Mouse (Mus musculus) embryonic facial prominence, embryonic 10.5 days (tissue): ENCODE results near the gene Stard3. TPM values are rescaled to one million over a fixed set of nuclear protein-coding genes. Genes with fewer than 3 reads are reported as not detected.

Experiments
- DNase-seq: peaks from one replicate; pipeline ENCODE4 v3.0.0-alpha.2; 2017; ENCODE audit warnings: low spot score
- H3K27ac ChIP-seq: fragments of 300-500 bp; sonication (generic); replicated peaks from 2 replicates; pipeline ENCODE4 v1.5.1; 2016; ENCODE audit warnings: mild to moderate bottlenecking
- H3K27me3 ChIP-seq: fragments of 300-500 bp; sonication (generic); replicated peaks from 2 replicates; pipeline ENCODE4 v1.6.1; 2016; ENCODE audit warnings: low read depth, mild to moderate bottlenecking; ENCODE audit not compliant: poor library complexity, severe bottlenecking
- H3K36me3 ChIP-seq: fragments of 300-500 bp; sonication (generic); replicated peaks from 2 replicates; pipeline ENCODE4 v1.6.1; 2016; ENCODE audit warnings: mild to moderate bottlenecking, moderate library complexity
- H3K4me1 ChIP-seq: fragments of 300-500 bp; sonication (generic); 2 replicates; pipeline ENCODE4 v1.6.1; 2016
- H3K4me3 ChIP-seq: fragments of 300-500 bp; sonication (generic); 2 replicates; pipeline ENCODE4 v1.5.1; 2016; ENCODE audit warnings: mild to moderate bottlenecking, moderate library complexity
- H3K9me3 ChIP-seq: fragments of 300-500 bp; sonication (generic); 2 replicates; pipeline ENCODE4 v1.6.1; 2016; ENCODE audit warnings: mild to moderate bottlenecking
- WGBS: fragments of 180-500 bp; shearing (Covaris S2); methylation state at CpG from one replicate; pipeline ENCODE4 v1.1.7; 2016; 5-methylcytosine and 5-hydroxymethylcytosine counted together
- polyA plus RNA-seq: library from polyadenylated mRNA; unstranded; fragments of >200 nt; fragmentation: Nextera tagmentation; extraction: Ambion mirVana; gene quantifications from 2 replicates; pipeline ENCODE4 v1.2.1, GENCODE M21; 2016

Gene Stard3
- polyA plus RNA-seq, 1 experiment from 2014 or later, result 40.8 TPM

DNA sequence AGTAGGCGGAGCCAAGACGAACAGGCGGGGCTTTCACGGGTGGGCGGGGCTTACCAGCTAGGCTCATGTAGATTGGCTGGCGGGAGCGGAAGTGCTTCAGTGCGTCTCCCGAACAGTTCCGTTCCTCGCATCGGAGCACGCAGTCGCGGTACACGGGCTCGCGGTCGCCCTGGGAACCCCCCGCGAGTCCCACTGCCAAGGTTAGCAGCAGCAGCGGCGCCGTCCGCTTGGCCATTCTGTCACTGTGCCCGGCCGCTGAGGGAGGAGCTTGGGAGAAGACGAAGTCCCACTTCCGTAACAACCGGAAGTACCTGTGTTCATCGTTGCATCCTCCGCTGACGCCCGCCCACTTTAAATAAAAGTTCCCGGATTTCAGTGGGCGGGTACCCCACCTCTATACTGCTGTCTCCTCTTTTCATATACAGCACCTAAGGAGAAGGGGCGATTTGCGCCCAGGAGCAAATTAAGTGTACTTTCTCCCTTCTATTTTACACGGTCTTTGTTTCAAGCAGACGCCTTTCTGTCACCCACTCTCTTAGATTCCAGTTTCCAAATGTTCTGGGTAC is 42.1 kb downstream of the Stard3 start, which contains the start of gene Pgap3:
TSS of gene Pgap3 (minus strand) at position 330 of the 566 bp plus-strand sequence.
- H3K27ac ChIP-seq, result peak within 1 kb of the TSS; percentile 98
- under 1% methylated on average over 40 of the region's 40 CpGs for WGBS
- DNase-seq, result peak; percentile 93
- no peaks in the 10 kb centered on the region for H3K9me3 ChIP-seq
- no peaks in the 10 kb centered on the region for H3K27me3 ChIP-seq
- H3K4me3 ChIP-seq, result peak within 1 kb of the TSS; percentile 88
- peaks cover 16% of the 10 kb centered on the region for H3K4me1 ChIP-seq
- H3K36me3 ChIP-seq, result no peaks in the 10 kb centered on the region

DNA sequence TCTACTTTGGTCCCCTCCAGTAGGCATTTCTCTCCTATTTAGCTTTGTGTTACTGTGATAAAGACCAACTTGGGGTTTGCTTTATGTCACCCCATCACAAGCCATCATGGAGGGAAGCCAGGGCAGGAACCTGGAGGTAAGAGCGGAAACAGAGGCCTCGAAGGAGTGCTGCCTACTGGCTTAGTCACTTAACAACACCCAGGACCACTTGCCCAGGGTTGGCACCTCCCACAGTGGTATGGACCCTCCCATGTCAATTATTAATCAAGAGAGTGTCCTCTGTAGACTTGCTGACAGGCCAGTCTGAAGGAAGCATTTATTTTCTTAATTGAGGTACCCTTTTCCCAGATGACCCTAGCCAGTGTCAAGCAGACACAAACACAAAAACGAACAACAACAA is 42.6 kb downstream of the Stard3 start:
- H3K4me3 ChIP-seq, result peak overlapping the region; percentile 88
- no peaks in the 10 kb centered on the region for H3K9me3 ChIP-seq
- H3K4me1 ChIP-seq, result peaks cover 16% of the 10 kb centered on the region
- whole genome bisulfite sequencing, result 62% methylated on average over 3 of the region's 3 CpGs
- H3K27ac ChIP-seq, result peak overlapping the region; percentile 98
- no peaks in the 10 kb centered on the region for H3K27me3 ChIP-seq
- no peak for DNase-seq
- no peaks in the 10 kb centered on the region for H3K36me3 ChIP-seq

DNA sequence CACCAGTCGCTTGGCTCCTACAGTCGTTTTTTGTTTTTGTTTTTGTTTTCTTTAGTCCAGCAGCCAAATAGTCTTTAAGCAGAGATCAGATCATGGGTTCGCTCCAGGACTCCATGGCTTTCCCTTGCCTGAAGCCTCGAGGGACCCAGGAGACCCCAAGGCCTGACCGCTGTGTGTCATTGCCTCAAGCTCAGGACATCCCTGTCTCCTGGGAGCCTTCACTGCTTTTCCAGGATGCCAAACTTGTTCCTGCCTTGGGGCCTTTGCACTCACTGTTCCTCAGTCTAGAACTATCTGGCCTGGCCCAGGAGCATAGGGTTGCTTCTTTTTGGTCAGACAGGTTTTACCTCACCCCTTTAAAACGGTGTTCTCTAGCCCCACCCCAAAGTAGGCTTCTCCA is 48.5 kb downstream of the Stard3 start:
- Histone ChIP-seq H3K9me3 (no peaks in the 10 kb centered on the region), H3K36me3 (no peaks in the 10 kb centered on the region), H3K27ac (no peak overlapping the region), H3K4me1 (peaks cover 20% of the 10 kb centered on the region), H3K27me3 (peaks cover 22% of the 10 kb centered on the region), H3K4me3 (no peak overlapping the region)
- WGBS, result 68% methylated on average over 6 of the region's 6 CpGs
- no peak for DNase-seq

DNA sequence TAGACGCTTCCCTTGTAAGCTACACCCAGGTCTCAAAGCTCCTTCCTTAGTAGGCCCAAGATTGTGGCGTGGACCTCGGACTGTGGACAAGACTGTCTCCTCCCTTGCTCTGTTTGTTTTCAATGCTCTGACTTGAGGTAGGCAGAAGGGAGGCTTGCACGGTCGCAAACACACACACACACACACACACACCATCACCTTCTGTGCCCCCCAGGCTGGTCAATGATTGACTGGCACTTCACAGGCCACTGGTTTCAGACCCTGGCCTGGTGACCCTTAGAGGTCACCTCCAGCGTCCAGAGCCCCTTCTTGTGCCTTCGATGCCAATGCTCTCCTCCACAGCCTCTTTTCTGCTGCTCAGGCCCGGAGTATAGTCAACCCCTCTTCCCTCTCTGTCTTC is 50.7 kb downstream of the Stard3 start:
- no peak for DNase-seq
- H3K27ac ChIP-seq, result peak overlapping the region; percentile 74
- peak overlapping the region; percentile 38 for H3K4me3 ChIP-seq
- peaks cover 41% of the 10 kb centered on the region for H3K4me1 ChIP-seq
- 38% methylated on average over 8 of the region's 8 CpGs for WGBS
- peaks cover 28% of the 10 kb centered on the region for H3K27me3 ChIP-seq
- no peaks in the 10 kb centered on the region for H3K36me3 ChIP-seq
- H3K9me3 ChIP-seq, result no peaks in the 10 kb centered on the region

DNA sequence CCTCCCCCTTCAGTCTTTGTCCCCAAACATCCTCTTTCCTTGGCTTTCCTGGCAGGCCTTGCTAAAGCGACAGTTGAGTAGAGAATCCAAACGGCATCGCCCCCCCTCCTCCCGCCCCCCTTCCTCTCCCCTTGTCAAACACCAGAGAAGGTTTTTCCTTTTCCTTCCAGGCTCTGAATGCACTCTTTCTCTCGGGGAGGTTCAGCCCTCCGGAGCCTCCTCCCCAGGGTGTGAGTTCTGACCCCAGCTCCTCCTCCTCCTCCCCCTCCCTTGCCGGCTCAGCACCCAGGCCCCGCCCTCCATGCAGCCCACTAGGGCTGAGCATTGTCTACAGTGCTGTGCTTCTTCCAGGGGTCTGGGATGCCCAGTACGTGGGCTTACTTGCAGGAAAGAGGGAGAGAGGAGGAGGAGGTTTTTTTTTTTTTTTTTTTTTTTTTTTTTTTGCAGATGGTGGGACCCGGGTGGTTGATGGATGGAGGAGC is 51.2 kb downstream of the Stard3 start:
- Histone ChIP-seq H3K36me3 (no peaks in the 10 kb centered on the region), H3K4me3 (peak overlapping the region; percentile 38), H3K27ac (peak overlapping the region; percentile 74), H3K9me3 (no peaks in the 10 kb centered on the region), H3K27me3 (peaks cover 33% of the 10 kb centered on the region), H3K4me1 (peaks cover 46% of the 10 kb centered on the region)
- DNase-seq, result peak; percentile 75
- 3% methylated on average over 10 of the region's 10 CpGs for WGBS

DNA sequence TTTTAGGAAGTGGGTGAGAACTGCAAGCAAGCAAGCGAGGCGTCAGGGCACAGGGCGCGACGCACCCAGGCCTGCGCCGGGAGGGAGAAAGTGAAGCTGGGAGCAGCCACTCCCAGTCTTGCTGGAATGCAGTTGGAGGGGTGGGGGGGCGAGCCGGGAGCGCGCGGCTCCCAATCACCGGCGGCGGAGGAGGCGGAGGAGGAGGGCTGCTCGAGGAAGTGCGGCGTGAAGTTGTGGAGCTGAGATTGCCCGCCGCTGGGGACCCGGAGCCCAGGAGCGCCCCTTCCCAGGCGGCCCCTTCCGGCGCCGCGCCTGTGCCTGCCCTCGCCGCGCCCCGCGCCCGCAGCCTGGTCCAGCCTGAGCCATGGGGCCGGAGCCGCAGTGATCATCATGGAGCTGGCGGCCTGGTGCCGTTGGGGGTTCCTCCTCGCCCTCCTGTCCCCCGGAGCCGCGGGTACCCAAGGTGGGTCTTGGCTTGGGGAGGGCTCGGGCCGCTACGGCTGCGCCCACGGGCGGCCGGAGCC is 54.2 kb downstream of the Stard3 start, which contains the start of gene Erbb2:
TSS of gene Erbb2 (plus strand) at position 198 of the 524 bp plus-strand sequence.
- DNase-seq, result peak; percentile 93
- H3K4me3 ChIP-seq, result peak within 1 kb of the TSS; percentile 96
- under 1% methylated on average over 49 of the region's 49 CpGs for WGBS
- H3K9me3 ChIP-seq, result no peaks in the 10 kb centered on the region
- H3K27ac ChIP-seq, result peak within 1 kb of the TSS; percentile 93
- H3K27me3 ChIP-seq, result peaks cover 43% of the 10 kb centered on the region
- H3K36me3 ChIP-seq, result peaks cover 10% of the 10 kb centered on the region
- H3K4me1 ChIP-seq, result peaks cover 64% of the 10 kb centered on the region

DNA sequence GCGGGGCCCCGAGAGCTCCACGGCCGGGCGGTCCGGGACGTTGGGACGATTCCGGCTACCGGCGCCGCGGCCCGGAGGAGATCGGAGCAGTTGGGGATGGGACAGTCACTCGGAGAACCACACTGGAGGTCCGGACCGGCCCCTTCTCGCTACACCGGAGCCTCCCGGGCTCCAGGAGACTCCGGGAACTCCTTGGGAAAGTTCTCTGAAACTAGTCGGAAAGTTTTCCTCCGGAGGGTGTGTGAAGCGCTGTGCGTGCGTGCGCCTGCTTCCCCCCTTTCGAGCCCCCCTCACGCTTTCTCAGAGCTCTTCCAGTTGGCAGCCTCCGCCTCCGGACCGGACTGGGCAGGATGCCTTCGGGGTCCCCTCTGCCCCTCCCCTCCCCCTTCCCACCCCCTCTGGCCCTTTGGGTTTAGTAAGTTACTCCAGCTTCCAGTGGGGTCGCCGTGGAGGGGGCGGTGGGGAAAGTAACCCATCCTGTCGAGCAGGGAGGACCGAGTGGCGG is 54.7 kb downstream of the Stard3 start:
- Histone ChIP-seq H3K4me3 (peak overlapping the region; percentile 96), H3K9me3 (no peaks in the 10 kb centered on the region), H3K27me3 (peaks cover 43% of the 10 kb centered on the region), H3K27ac (peak overlapping the region; percentile 93), H3K4me1 (peaks cover 64% of the 10 kb centered on the region), H3K36me3 (peaks cover 10% of the 10 kb centered on the region)
- peak; percentile 75 for DNase-seq
- under 1% methylated on average over 40 of the region's 40 CpGs for WGBS

DNA sequence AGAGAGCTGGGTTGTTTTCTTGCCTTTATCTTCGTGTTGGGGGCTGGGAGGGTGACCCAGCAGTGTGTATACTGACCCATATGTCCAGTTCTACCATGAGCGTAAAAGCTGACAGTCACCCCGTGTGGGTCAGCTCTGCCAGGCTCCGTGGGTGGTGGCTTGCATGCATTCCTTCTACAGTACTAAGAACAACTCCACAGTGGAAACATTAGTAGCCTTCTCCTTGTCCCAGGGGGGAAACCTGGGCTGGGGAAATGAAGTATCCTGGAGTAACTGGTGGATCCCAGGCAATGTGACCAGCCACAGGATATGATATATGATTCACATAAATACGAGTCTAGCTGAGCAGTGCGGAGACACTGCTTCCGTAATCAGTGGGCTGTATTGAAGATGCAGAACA is 55.6 kb downstream of the Stard3 start:
- peaks cover 16% of the 10 kb centered on the region for H3K36me3 ChIP-seq
- H3K27ac ChIP-seq, result peak overlapping the region; percentile 93; the same call in 1 of the 2 replicates
- no peaks in the 10 kb centered on the region for H3K9me3 ChIP-seq
- 29% methylated on average over 7 of the region's 7 CpGs for WGBS
- no peak for DNase-seq
- peaks cover 40% of the 10 kb centered on the region for H3K27me3 ChIP-seq
- H3K4me3 ChIP-seq, result peak overlapping the region; percentile 96
- H3K4me1 ChIP-seq, result peaks cover 62% of the 10 kb centered on the region

DNA sequence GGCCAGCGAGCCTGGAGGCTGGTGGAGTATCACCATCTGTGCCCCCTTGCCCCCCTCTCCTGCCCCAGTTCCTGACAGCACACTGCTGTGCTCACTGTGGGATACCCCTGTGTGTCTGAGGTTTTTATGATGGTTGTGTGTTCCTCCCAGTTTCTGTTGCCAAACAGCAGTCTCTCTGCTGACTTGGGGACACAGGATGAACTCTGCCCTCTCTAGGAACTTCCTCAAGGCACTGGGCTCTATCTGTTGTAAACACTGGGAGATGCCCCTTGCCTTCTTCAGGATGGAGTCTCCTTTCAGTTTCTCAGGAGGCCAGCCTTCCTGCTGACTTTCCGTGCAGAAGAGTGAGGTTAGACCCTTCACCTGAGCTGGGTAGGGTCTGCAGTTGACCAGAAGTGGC is 56.0 kb downstream of the Stard3 start:
- H3K36me3 ChIP-seq, result peaks cover 21% of the 10 kb centered on the region
- H3K4me3 ChIP-seq, result peak overlapping the region; percentile 96
- H3K9me3 ChIP-seq, result no peaks in the 10 kb centered on the region
- DNase-seq, result no peak
- peaks cover 39% of the 10 kb centered on the region for H3K27me3 ChIP-seq
- no peak overlapping the region; the same call in 1 of the 2 replicates for H3K27ac ChIP-seq
- H3K4me1 ChIP-seq, result peaks cover 58% of the 10 kb centered on the region
- 25% methylated on average over 2 of the region's 2 CpGs for WGBS

DNA sequence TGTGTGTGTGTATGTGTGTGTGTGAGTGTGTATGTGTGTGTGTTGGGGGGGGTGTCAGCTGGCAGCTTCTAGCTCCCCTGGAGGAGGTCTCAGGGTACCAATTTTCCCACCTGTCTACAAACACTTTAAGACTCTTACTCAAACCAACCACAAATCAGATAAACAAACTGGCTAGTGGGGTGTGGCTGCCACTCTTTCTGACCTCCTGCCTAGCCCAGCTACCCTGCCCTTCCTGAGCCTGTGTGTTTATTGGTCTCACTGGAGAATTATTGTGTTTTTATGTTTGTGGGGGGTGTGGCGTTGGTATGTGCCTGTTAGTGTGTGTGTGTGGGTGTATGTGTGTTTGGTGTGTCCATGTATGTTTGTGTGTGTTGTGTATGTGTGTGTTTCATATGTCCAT is 58.9 kb downstream of the Stard3 start:
- WGBS, result 85% methylated on average over 1 of the region's 1 CpGs

DNA sequence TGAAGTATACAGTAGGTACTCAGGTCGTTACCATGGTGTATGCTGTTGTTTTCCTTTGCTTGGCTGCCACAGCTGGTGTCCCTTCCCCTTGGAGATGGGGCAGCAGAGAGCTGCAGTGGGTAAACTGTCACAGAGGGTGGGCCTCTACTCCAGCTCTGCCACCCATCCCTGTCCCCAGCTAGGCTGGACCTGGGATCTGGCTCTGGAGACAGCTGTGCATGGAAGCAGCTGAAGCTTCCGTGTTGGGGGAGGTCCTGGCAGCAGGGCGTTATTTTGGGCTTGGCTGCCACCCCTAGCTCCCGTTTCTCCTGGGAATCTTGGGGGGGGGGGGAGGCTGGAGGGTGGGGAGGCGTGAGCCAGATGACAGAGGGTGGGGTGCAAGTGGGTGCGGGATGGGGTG is 60.1 kb downstream of the Stard3 start:
- Histone ChIP-seq H3K27me3 (peaks cover 19% of the 10 kb centered on the region), H3K36me3 (peaks cover 61% of the 10 kb centered on the region), H3K27ac (no peak overlapping the region), H3K4me3 (no peak overlapping the region), H3K4me1 (peaks cover 30% of the 10 kb centered on the region), H3K9me3 (no peaks in the 10 kb centered on the region)
- no peak for DNase-seq
- 75% methylated on average over 6 of the region's 6 CpGs for WGBS

More for the DNA sequence above, 58.9 kb downstream of the Stard3 start:
- DNase-seq, result no peak
- peaks cover 40% of the 10 kb centered on the region for H3K4me1 ChIP-seq
- H3K4me3 ChIP-seq, result no peak overlapping the region
- no peaks in the 10 kb centered on the region for H3K9me3 ChIP-seq
- peaks cover 49% of the 10 kb centered on the region for H3K36me3 ChIP-seq
- H3K27ac ChIP-seq, result no peak overlapping the region
- H3K27me3 ChIP-seq, result peaks cover 19% of the 10 kb centered on the region

DNA sequence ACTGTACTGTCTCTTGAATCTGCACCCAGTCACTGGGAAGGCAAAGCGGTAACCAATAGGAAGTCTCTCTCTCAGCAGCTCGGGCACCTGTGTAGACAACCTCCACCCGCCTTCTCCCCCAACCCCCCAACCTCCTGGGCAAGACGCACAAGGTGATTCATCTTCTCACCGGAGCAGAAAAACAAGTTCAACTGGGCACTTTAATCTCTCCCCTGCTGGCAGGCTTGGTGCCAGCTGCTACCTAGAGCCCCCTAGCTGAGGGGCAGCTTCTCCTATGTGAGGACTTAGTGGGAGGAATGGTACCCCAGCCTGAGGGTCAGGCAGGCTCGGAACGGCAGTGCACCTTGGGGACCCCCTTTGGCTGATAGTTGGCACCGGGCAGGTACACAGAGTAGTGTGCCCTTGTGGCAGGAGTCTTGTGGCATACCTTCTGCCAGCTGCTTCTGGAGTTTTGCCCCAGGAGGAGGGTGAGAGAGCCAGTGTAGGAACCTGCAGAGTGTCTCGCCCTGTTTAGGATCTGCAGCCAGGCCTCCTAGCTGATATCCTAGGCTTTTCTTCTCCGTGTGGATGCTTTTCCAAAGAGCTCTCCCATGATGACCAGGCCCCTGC is 60.9 kb downstream of the Stard3 start:
- WGBS, result 85% methylated on average over 10 of the region's 10 CpGs
- peaks cover 68% of the 10 kb centered on the region for H3K36me3 ChIP-seq

More for the DNA sequence above, 60.9 kb downstream of the Stard3 start:
- H3K27ac ChIP-seq, result no peak overlapping the region
- no peak for DNase-seq
- peaks cover 13% of the 10 kb centered on the region for H3K27me3 ChIP-seq
- peaks cover 22% of the 10 kb centered on the region for H3K4me1 ChIP-seq
- no peaks in the 10 kb centered on the region for H3K9me3 ChIP-seq
- no peak overlapping the region for H3K4me3 ChIP-seq
